Mouse (Mus musculus) limb, embryonic 12.5 days (tissue): ENCODE measurements around the gene Map4. TPM values are rescaled to one million over a fixed set of nuclear protein-coding genes. Genes with fewer than 3 reads are reported as not detected.
A peak's percentile ranks its signal among the peaks of the same experiment; 100 is the strongest.

ENCODE experiments used
- ATAC-seq: fragments of 200-750 bp; cut with Nextera tagmentation; 2 replicates; pipeline ENCODE4 v1.8.0; 2017; ENCODE audit warnings: low read depth, moderate TSS enrichment; ENCODE audit not compliant: insufficient number of reproducible peaks, insufficient read depth, low FRiP score, low TSS enrichment
- H3K27ac ChIP-seq: fragments of 300-500 bp; sonication (generic); 2 replicates; pipeline ENCODE4 v1.5.1; 2016; ENCODE audit warnings: mild to moderate bottlenecking, moderate library complexity
- H3K27me3 ChIP-seq: fragments of 300-500 bp; sonication (generic); 2 replicates; pipeline ENCODE4 v1.6.1; 2016; ENCODE audit warnings: mild to moderate bottlenecking, moderate library complexity
- H3K36me3 ChIP-seq: fragments of 300-500 bp; sonication (generic); 2 replicates; pipeline ENCODE4 v1.6.1; 2016; ENCODE audit warnings: mild to moderate bottlenecking, moderate library complexity
- H3K4me1 ChIP-seq: fragments of 300-500 bp; sonication (generic); replicated peaks from 2 replicates; pipeline ENCODE4 v1.6.1; 2016
- H3K4me2 ChIP-seq: fragments of 300-500 bp; sonication (generic); 2 replicates; pipeline ENCODE4 v1.6.1; 2016; ENCODE audit warnings: mild to moderate bottlenecking, moderate library complexity
- H3K4me3 ChIP-seq: fragments of 300-500 bp; sonication (generic); replicated peaks from 2 replicates; pipeline ENCODE4 v1.5.1; 2016; ENCODE audit warnings: mild to moderate bottlenecking
- H3K9ac ChIP-seq: fragments of 300-500 bp; sonication (generic); replicated peaks from 2 replicates; pipeline ENCODE4 v1.6.1; 2016; ENCODE audit warnings: mild to moderate bottlenecking, moderate library complexity
- H3K9me3 ChIP-seq: fragments of 300-500 bp; sonication (generic); 2 replicates; pipeline ENCODE4 v1.6.1; 2016; ENCODE audit warnings: mild to moderate bottlenecking, moderate library complexity
- WGBS: fragments of 180-500 bp; shearing (Covaris S2); methylation state at CpG from one replicate; pipeline ENCODE4 v1.1.7; 2016; 5-methylcytosine and 5-hydroxymethylcytosine counted together
- microRNA-seq: library from miRNA; unstranded; fragments of <30 nt; microRNA quantifications from one replicate; pipeline ENCODE4, GENCODE M21; 2017
- polyA plus RNA-seq: library from polyadenylated mRNA; unstranded; fragments of >200 nt; fragmentation: Nextera tagmentation; extraction: Ambion mirVana; gene quantifications from 2 replicates; pipeline ENCODE4 v1.2.1, GENCODE M21; 2016

Map4 gene
- polyA plus RNA-seq, 1 experiment from 2014 or later, result 45.1 TPM

DNA sequence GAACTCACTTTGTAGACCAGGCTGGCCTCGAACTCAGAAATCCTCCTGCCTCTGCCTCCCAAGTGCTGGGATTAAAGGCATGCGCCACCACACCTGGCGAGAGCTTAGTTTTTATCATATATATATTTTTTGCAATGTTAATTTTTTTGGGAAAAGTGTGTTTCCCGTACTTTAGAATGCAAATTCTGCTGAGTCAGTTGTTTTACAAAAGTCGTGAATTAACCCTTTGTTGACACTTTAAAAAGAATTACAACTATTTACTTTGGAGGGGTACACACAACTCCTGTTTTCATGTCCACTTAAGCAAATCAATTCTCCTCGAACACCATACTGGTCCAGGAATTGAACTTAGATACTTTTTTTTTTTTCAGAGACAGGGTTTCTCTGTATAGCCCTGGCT, 201.7 kb downstream of the Map4 start:
- peaks cover 36% of the 10 kb centered on the region for H3K36me3 ChIP-seq
- peaks cover 19% of the 10 kb centered on the region for H3K4me1 ChIP-seq
- H3K9me3 ChIP-seq, result no peaks in the 10 kb centered on the region
- WGBS, result 65% methylated on average over 6 of the region's 6 CpGs
- no peak overlapping the region for H3K9ac ChIP-seq
- peak overlapping the region; percentile 60 for H3K4me2 ChIP-seq
- peak overlapping the region; percentile 84 for H3K4me3 ChIP-seq
- no peaks in the 10 kb centered on the region for H3K27me3 ChIP-seq
- H3K27ac ChIP-seq, result no peak overlapping the region
- no peak for ATAC-seq

Small RNA genes within 50 kb of the gene (microRNA-seq; reads per million reads assigned to microRNA genes)
- gene Mir7089, result 0.93 reads per million

Other genes starting within 250 kb of the Map4 start
- gene Fbxw18, start 228.8 kb upstream of the Map4 start, polyA plus RNA-seq, result not detected in 2 replicates
- not detected in 2 replicates for gene Fbxw26, start 185.4 kb upstream of the Map4 start, polyA plus RNA-seq
- gene Fbxw27, start 140.8 kb upstream of the Map4 start, polyA plus RNA-seq, result not detected in 2 replicates
- not detected in 2 replicates for gene Spink8, start 119.2 kb upstream of the Map4 start, polyA plus RNA-seq
- 77.0 and 80.5 TPM in 2 replicates for gene Nme6, start 98.7 kb upstream of the Map4 start, polyA plus RNA-seq
- gene Camp, start 81.8 kb upstream of the Map4 start, polyA plus RNA-seq, result 0.49 and 0.76 TPM in 2 replicates
- gene Cdc25a, start 55.9 kb upstream of the Map4 start, polyA plus RNA-seq, result 49.5 and 55.5 TPM in 2 replicates
- 240 and 250 TPM in 2 replicates for gene Smarcc1, start 186.2 kb downstream of the Map4 start, polyA plus RNA-seq
- gene Dhx30, start 186.4 kb downstream of the Map4 start, polyA plus RNA-seq, result 202 and 207 TPM in 2 replicates